Comparison of ENCODE assay signal across 7 mouse cellular contexts in the genomic region with DNA sequence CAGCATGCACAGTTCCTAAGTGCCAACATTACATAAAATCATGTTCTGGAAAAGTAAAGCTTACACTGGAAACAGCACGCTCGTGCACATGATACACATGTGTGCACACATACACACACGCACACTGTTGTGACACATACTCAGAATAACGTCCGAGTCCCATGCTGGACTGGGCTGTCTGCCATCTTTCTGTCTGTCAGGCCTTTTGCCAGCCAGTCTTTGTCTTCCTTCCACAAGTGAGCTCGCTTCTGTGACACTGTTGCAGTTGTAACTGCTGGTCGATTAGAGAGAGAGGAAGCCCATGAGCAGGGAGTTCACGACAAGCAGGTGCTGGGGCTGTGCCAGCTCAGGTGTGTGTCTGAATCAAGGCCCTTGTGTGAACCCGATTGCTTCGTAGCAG. TPM values are rescaled to one million over a fixed set of nuclear protein-coding genes. Genes with fewer than 3 reads are reported as not detected.
DNase-seq lines count a peak whose midpoint lies in the region.

No protein-coding gene starts in this region.

- peak; percentile 33 to 49 for DNase-seq in left cerebral cortex, postnatal 14 days (ENCODE audit: low spot score in 2 of 2)
- DNase-seq in left cerebral cortex, adult 11 months (ENCODE audit: low spot score): no peak
- DNase-seq in cerebellum, adult 8-10 months: peak; percentile 46
- peak; percentile 73 for DNase-seq in heart, adult 8-10 months (ENCODE audit: low spot score)
- peak; percentile 50 to 57 for DNase-seq in layer of hippocampus, postnatal 36 days
- no peak for DNase-seq in yolk sac, embryonic 10.5 days (ENCODE audit: low spot score)
- DNase-seq in MN1 (ENCODE audit: low spot score): no peak

- intact Hi-C loops in left cerebral cortex, postnatal 14 days (cut with DNase I): no loop called here

RNA-seq across cellular contexts. Expression of a gene that starts 57.3 kb away (rescaled TPM):
- total RNA-seq in left cerebral cortex, postnatal 14 days (2021): 100 to 1,000 TPM; 118 to 127 TPM
- 10 to 100 TPM; 50.2 to 64.1 (median 53.3) TPM for total RNA-seq in heart, adult 8-10 months (2022)
- 100 to 1,000 TPM; 158 to 175 TPM for total RNA-seq in layer of hippocampus, postnatal 36 days (2021)

RNA-seq across cellular contexts. Expression of a gene that starts 57.6 kb away (rescaled TPM):
- 10 to 100 TPM; 98.5 to 99.7 TPM for total RNA-seq in left cerebral cortex, postnatal 14 days (2021)
- 10 to 100 TPM; 26.0 to 30.4 (median 27.1) TPM for total RNA-seq in heart, adult 8-10 months (2022)
- 100 to 1,000 TPM; 106 to 108 TPM for total RNA-seq in layer of hippocampus, postnatal 36 days (2021)

Comparison
In these comparisons a context has a peak if more than half of its experiments do, and no peak if none do; other contexts are left out.
1. DNase-seq: peak in left cerebral cortex, postnatal 14 days (2 of 2), cerebellum, adult 8-10 months (single experiment), heart, adult 8-10 months (single experiment) and layer of hippocampus, postnatal 36 days (2 of 2); none in left cerebral cortex, adult 11 months (single experiment), yolk sac, embryonic 10.5 days (single experiment) and MN1 (single experiment).